In the genomic region with DNA sequence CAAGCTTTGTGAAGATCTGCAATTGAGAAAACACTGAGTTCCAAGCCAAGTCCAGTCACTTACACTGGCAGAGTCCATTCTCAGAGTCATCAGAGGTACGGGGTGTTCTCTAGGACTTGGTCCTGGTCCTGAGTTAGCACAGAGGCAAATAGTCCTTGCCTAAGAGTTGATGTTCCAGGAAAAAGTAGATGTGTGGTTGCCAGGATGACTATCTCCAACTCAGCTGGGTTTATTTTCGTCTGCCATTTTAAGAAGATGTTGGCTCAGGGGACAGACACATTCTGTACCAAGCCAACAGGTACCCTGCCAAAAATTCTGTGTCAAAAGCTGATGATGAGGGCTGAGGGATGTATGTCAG, we compare ENCODE assay signal across 15 mouse cellular contexts.
DNase-seq lines count a peak whose midpoint lies in the region; TF ChIP-seq lines count a peak whose summit lies in the region.
"Had no signal": no experiment of that assay in that cellular context is flagged by ENCODE, and none has a peak within 500 bp of the region (broad histone marks: within the 10 kb centered on the region; RNA-seq: fewer than 3 reads in every experiment).

No protein-coding gene starts in this region.

- intact Hi-C loops in heart, postnatal 25 days (cut with DNase I): loop anchor here (2.0 to 5.0 kb wide), 3 partner anchors 32 to 90 kb away; a partner anchor contains a TSS
- intact Hi-C loops in heart, postnatal 36 days (cut with DNase I): loop anchor here (2.0 to 5.0 kb wide), 2 partner anchors 35 to 90 kb away; a partner anchor contains a TSS
- intact Hi-C loops in left cerebral cortex, postnatal 4 days (cut with DNase I): no loop called here

- no peak overlapping the region for H3K4me3 ChIP-seq in spleen, adult 2 months (ENCODE audit: extremely low read depth, insufficient read depth, insufficient read length)
- H3K4me3 ChIP-seq in small intestine, adult 2 months (ENCODE audit: low read depth, low read length): no peak overlapping the region
- H3K4me3 ChIP-seq: erythroblast, embryonic 14.5 days; hindbrain, embryonic 10.5 days; limb, embryonic 12.5 days; megakaryocyte, embryonic 14.5 days had no signal

- no peak; the same call in 1 of the 2 replicates for TF ChIP-seq POLR2A in spleen, adult 2 months (IDR thresholded peaks at IDR 0.05; ENCODE audit: low read depth, low read length)
- no peak for TF ChIP-seq POLR2A in small intestine, adult 2 months (IDR thresholded peaks at IDR 0.05; ENCODE audit: low read depth, low read length)

- H3K36me3 ChIP-seq in spleen, adult 2 months (ENCODE audit: control insufficient read depth, insufficient read depth, low read length): no peaks in the 10 kb centered on the region
- no peaks in the 10 kb centered on the region for H3K36me3 ChIP-seq in small intestine, adult 2 months (ENCODE audit: control insufficient read depth, insufficient read depth, low read length)
- H3K36me3 ChIP-seq: hindbrain, embryonic 10.5 days; limb, embryonic 12.5 days had no signal

- WGBS in spleen, adult 2 months: 84% methylated on average over 2 of the region's 2 CpGs
- 29% methylated on average over 2 of the region's 2 CpGs for WGBS in small intestine, adult 2 months

- peak overlapping the region; percentile 96 for H3K27ac ChIP-seq in spleen, adult 2 months (ENCODE audit: insufficient read depth, low read length)
- H3K27ac ChIP-seq in small intestine, adult 2 months (ENCODE audit: insufficient read depth, low read depth, low read length): peak overlapping the region; percentile 100
- H3K27ac ChIP-seq: hindbrain, embryonic 10.5 days; limb, embryonic 12.5 days had no signal

- H3K4me1 ChIP-seq in spleen, adult 2 months (ENCODE audit: control insufficient read depth, insufficient read depth, insufficient read length): peaks cover 35% of the 10 kb centered on the region
- H3K4me1 ChIP-seq in small intestine, adult 2 months (ENCODE audit: control insufficient read depth, insufficient read depth, insufficient read length, low read length): peaks cover 23% of the 10 kb centered on the region
- H3K4me1 ChIP-seq: hindbrain, embryonic 10.5 days had no signal

- H3K27me3 ChIP-seq in spleen, adult 2 months (ENCODE audit: control insufficient read depth, insufficient read depth, low read length): no peaks in the 10 kb centered on the region
- no peaks in the 10 kb centered on the region for H3K27me3 ChIP-seq in small intestine, adult 2 months (ENCODE audit: control insufficient read depth, insufficient read depth, low read length)
- H3K27me3 ChIP-seq: limb, embryonic 12.5 days; megakaryocyte, embryonic 14.5 days; Patski had no signal

- TF ChIP-seq CTCF in spleen, adult 2 months (IDR thresholded peaks at IDR 0.05; ENCODE audit: extremely low read depth, insufficient read depth, insufficient read length, insufficient replicate concordance): no peak
- TF ChIP-seq CTCF in small intestine, adult 2 months (IDR thresholded peaks at IDR 0.05; ENCODE audit: extremely low read depth, insufficient read length, insufficient replicate concordance, low read depth, low read length): no peak

- DNase-seq in heart, adult 9 months (ENCODE audit: low spot score in 2 of 2): peak; percentile 72 to 84
- DNase-seq in heart, postnatal 25 days (ENCODE audit: low spot score): no peak
- no peak for DNase-seq in spleen, adult 2 months (ENCODE audit: low read depth in 1 of 2, low spot score in 2 of 2)
- no peak for DNase-seq in spleen, postnatal 36 days (ENCODE audit: low spot score in 2 of 2)
- peak; percentile 35 to 41 for DNase-seq in heart, postnatal 36 days
- DNase-seq in ovary, adult 18-20 months (ENCODE audit: low spot score): no peak
- DNase-seq in left cerebral cortex, postnatal 4 days: no peak
- DNase-seq: adrenal gland, adult 8-10 months; layer of hippocampus, adult 9-11 months had no signal

Comparison
In these comparisons a context has a peak if more than half of its experiments do, and no peak if none do; other contexts are left out.
1. DNase-seq: peak in heart, adult 9 months (2 of 2) and heart, postnatal 36 days (2 of 2); none in heart, postnatal 25 days (single experiment), spleen, adult 2 months (0 of 2), spleen, postnatal 36 days (0 of 2), ovary, adult 18-20 months (single experiment) and left cerebral cortex, postnatal 4 days (single experiment).